Mouse (Mus musculus): ENCODE data around the gene Fam120a. TPM values are rescaled to one million over a fixed set of nuclear protein-coding genes. Genes with fewer than 3 reads are reported as not detected.

Gene Fam120a
- total RNA-seq, 2 experiments from 2014 or later = 127 to 130 TPM

DNA sequence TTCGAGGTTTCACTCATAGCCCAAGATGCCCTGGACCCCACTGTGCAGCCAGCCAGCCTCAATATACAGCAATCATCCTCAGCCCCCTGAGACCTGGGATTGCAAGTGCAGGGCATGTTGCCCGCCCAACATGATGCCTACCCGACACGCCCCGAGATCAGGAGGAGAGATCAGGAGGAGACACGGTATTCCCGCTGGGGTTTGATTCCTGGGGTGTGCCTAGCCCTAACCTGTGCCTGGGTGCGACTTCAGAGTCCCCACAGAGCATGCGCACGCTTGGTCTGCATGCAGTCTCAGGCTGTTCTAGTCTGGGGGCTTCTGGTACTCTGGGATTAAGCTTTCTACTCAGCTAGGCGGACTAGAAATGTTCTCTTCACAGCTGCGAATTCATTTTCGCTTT lies 2.7 kb upstream of the Fam120a start:
- intact Hi-C loops (cut with DNase I) = no loop called here
- no peak for DNase-seq (ENCODE audit: low spot score in 2 of 2)

DNA sequence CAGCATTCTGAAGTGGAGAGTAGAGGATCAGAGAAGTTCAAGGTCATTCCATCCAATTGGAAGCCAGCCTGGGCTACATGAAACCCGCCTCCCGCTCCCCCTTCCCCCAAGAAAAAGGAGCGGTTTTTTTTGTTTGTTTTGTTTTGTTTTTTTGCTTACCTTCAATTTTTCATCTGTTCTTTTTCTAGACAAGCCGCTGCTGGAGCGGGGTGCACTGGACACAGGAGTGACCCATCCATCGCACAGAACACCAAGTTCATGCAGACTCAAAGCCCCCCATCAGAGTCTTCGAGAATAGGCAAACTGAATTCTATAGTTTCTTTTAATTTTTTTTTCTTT lies 902 bp upstream of the Fam120a start:
- intact Hi-C loops (cut with DNase I) = loop anchor here (5.0 kb wide), 1 partner anchor 91 kb away; no protein-coding TSS in a partner anchor
- DNase-seq (ENCODE audit: low spot score in 2 of 2) = no peak

DNA sequence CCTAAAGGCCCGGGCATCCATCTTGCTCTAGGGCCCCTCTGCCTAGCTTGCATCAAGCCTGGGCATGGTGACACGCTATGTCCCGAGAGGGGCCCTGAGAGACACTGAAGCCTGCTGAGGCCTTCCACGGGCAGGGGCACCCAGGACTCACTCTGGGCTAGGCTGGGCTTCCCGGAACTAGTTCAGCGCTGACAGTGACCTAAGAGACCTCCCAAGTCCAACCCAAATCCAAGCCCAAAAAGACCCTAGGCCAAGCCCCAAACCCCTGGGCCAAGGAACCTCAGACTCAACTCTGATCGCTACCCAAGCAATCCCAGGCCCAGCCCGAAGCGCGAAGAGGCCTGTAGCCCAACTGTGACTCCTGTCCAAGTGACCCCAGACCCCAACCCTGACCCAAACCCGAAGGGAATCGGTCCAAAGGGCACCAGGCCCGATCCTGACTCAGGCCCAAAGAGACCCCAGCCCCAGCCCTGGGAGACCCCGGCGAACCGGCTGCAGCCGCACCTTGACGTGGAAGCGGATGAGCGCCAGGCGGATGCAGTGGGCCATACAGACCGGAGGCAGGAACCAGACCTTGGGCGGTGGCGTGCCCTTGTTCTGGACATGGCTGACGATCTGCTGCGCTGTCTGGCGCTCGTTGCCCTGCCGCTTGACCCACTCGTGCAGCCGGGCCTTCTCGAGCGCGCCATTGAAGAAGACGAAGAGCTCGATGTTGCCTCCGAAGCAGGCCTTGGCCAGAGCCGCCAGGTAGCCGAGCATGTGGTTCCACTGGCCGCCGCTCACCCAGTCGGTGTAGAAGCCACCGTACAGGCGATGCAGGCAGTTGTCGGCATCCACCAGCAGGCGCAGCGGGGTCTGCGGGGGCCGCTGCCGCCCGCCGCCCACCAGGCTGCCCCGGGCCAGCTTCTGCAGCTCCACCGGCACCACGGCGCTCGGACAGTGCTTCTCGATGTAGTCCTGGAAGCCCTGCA lies 681 bp downstream of the Fam120a start:
- peak; percentile 41 to 54 for DNase-seq (ENCODE audit: low spot score in 2 of 2)
- intact Hi-C loops (cut with DNase I) = loop anchor here (5.0 kb wide), 1 partner anchor 90 kb away; no protein-coding TSS in a partner anchor

DNA sequence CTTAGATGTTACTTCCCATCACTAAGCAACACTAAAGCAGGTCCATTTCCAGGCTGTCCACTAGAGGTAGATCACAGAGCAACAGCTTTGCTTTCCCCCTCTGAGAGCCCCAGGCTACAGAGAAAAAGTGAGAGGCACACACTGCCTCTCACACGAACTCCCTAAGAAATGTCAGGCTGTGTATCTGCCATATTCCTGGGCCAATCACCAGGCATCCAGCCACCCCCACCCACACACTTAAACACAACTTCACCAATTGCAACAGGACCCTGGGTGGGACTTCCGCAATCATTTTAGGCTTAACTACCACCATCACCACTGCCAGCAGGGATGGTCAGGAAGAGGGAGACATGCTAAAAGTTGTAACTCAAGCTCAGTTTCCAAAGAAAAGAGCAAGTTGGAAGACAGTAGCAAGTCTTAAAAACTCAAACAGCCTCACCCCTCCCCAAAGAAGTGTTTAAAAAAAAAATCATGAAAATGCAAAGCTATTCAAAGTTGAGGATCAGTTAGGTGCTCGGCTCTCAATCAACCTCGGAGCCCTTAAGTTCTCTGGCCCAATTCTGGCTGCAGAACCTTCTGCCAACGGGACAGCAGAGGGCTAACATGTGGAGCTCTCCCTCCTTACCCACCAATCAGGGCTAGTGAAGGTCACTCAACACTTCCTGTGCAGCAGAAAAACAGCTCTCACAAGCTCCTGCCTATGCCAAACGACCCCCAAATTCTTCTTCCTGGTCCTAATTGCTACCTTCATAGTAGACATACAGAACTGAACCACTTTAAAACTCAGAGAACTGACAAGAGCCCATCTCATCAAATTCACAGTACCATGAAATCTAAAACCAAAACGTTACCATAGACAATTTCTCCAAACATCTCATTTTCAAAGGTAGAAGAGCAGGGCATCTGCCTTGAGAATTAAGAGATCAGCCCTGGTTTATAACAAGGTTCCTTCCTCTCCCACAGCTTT lies 2.0 kb downstream of the Fam120a start:
- peak; percentile 72 to 83 for DNase-seq (ENCODE audit: low spot score in 2 of 2)
- intact Hi-C loops (cut with DNase I) = loop anchor here (5.0 kb wide), 1 partner anchor 89 kb away; no protein-coding TSS in a partner anchor

DNA sequence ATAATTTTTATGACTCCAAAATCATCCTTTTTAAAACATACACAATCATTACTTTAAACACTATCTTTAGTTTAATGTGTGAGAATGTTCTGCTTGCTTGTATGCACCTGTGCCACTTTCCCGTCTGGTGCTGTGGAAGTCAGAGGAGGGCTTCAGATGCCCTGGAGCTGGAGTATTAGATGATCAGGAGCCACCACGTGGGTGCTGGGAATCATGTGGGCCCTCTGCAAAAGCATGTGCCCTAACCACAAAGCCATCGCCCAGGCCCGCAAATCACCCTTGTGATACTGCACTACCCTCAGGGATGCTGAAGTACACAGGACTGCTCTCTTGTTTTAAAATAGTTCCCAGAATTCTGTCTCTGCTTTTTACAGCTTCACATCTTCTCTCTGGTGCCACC lies 3.0 kb downstream of the Fam120a start:
- DNase-seq (ENCODE audit: low spot score in 2 of 2) = no peak
- intact Hi-C loops (cut with DNase I) = loop anchor here (5.0 kb wide), 1 partner anchor 88 kb away; no protein-coding TSS in a partner anchor

DNA sequence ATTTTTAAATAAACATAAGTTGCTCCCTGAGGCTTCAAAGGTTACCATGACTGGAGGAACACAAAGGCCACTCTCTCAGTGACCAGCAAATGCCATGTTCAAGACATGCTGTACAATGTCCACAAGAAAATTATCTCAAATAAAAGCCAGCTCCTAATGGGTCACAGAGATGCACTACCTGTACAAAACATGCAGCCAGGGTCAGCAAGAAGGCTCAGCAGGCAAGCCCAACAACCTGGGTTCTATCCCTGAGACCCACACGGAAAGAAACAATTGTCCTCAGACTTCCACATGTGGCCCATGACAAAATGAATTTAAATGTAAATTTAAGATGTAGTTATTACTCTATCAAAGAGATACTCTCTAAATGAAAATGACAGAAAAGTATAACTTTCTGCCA lies 4.7 kb downstream of the Fam120a start:
- DNase-seq (ENCODE audit: low spot score in 2 of 2) = no peak
- intact Hi-C loops (cut with DNase I) = no loop called here

DNA sequence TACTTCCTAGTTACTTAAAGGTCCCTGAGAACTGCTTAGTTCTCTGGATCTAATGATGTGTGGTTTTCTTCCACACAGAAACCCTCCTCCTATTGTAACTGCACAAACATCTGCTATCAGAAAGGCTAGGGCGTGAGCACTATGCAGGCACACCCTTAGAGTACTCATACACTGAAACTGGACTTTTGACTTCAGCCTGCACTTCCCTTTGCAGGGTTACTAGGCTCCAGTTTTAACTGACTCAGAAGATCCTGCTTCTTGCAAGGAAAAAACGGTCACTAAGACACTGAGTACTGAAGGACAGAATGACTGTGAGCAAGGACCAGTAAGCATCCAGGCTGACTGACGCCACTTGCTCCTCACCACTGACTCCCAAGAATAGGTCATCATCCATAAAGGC lies 5.3 kb downstream of the Fam120a start:
- intact Hi-C loops (cut with DNase I) = no loop called here

DNA sequence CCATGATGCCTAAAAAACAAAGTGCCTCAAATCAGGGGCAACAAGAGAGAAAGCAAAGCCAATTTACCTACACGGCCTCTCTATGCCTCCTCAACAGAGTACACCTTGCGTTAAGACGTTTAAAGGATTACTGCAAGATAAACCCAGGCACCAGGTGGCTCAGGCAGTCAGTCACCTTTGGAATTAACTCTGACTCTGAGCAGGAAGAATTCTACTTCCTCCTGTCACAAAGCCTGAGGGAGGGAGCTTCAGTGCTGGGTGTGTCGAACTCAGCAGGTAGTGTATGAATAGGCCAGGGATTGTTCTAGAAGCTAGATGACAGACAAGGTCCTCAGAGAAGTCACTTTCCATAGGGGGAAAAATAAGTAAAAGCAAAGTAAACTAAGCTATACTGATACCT lies 9.2 kb downstream of the Fam120a start:
- intact Hi-C loops (cut with DNase I) = no loop called here
- no peak for DNase-seq (ENCODE audit: low spot score in 2 of 2)

More for the DNA sequence above, 5.3 kb downstream of the Fam120a start:
- DNase-seq (ENCODE audit: low spot score in 2 of 2) = no peak

DNA sequence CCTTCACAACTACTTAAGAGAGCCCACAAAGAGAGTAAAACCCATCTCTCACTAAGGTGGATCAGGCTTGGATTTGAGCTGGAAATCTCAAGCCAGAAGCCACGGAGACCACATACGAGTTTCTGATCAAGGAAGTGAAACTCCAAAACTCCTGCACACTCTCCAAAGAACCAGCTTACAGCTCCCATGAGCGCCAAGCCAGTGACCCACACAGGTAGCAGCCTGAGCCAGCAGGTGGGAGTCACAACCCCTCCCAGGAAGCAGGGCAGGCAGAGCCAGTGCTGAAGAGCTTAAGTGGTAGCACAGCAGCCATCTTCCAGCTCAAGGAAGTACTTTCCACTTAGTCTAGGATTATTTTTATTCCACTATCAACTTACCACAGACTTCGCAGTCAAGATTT lies 13.0 kb downstream of the Fam120a start:
- intact Hi-C loops (cut with DNase I) = no loop called here
- no peak for DNase-seq (ENCODE audit: low spot score in 2 of 2)

DNA sequence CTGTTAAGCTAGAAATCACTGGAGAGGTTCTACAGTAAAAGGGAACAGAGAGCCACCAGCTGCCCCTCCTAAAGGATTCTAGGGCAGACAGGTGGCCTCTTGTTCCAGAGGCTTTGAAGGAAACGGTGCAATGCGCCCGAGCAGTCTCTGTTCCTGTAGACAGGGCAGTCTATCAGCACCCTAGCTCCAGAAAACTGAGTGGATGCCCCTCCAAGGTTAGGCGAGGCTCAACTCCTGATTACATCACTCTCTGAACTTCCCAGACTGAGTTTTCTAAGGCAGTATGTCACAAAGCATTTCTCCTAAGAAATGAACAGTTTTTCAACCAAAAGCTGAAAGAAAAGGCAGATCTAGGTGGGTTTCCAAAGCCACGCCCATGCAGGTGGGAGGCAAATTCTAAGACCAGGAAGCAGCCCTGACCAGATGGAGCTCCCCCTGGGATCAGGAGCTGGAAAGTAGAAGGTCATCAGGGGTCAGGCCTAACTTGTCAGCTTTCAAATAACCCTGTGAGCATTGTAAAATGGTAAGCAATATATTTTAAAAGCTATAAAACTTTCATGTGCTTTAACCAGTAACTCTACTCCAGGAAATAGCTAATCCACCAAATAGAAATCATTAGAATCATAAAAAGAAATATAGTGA lies 17.1 kb downstream of the Fam120a start:
- DNase-seq (ENCODE audit: low spot score in 2 of 2) = no peak
- intact Hi-C loops (cut with DNase I) = no loop called here

DNA sequence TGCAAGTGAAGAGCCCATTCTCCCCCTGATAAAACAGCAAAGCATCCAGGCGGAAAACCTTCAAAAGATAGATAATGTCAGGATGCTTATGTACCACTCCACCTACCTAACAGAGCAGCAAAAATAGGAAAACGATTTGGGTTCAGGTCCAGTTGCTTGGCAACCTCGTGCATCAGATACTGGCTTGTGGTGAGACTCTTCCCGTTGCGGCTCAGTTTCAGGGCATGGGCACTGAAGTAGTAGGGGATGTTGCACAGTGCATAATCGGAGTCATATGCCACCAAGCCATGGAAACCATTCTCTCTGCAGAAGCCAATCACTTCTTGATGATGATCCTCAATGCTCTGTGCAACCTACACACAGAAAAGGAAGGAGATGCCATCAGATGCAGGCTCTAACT lies 18.9 kb downstream of the Fam120a start:
- intact Hi-C loops (cut with DNase I) = no loop called here
- no peak for DNase-seq (ENCODE audit: low spot score in 2 of 2)

DNA sequence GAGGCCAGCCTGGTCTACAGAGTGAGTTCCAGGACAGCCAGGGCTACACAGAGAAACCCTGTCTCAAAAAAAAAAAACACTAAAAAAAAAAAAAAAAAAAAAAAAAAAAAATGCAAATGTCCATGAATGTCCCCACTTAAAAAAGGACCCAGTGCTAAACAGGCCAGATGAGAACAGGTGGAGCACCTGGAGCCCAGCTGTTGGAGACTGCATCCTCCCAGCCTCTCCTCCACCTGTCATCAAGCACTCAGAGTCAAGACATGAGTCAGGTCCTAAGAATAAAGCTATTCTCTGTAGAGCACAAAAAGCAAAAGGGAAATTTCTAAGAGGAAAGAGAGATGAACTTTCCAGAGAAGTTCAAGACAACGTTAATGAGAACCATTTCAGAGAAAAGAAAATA lies 23.2 kb downstream of the Fam120a start:
- intact Hi-C loops (cut with DNase I) = no loop called here
- no peak for DNase-seq (ENCODE audit: low spot score in 2 of 2)

DNA sequence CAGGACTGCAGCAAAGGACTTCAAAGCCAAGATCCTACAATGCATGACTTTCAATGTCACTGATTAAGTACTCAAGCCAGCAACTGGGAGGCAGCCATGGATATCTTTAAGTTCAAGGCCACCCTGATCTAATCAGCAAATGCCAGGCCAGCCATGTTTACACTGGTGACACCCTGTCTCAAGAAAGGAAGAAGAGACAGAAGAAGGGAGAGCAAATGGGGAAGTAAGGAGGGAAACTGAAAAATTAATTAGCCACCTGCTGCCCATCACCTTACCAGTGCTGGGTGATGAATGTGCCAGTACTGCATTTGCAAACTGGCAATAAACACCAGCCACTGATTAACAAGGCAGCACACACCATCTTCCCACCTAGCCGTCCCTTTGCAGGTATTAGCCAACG lies 25.3 kb downstream of the Fam120a start:
- DNase-seq (ENCODE audit: low spot score in 2 of 2) = no peak
- intact Hi-C loops (cut with DNase I) = no loop called here

DNA sequence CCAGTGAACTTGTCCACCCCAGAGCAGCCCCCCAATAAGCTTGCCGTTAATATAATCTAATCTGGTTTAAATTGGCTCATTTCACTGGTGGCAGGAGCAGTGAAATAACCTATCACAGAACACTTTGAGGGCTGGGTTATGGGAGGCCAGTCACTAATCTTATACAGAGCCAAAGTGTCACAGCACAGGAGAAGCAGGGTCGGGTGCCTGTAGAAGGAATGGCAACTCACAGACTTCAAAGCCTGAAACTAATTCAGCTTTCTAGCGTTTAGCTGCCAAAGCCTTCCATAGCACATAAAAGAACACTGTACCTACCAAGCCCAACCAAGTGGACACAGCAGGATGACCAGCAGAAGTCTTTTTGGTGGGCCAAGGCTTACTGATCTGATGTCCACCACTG lies 26.0 kb downstream of the Fam120a start:
- intact Hi-C loops (cut with DNase I) = no loop called here
- DNase-seq (ENCODE audit: low spot score in 2 of 2) = no peak

DNA sequence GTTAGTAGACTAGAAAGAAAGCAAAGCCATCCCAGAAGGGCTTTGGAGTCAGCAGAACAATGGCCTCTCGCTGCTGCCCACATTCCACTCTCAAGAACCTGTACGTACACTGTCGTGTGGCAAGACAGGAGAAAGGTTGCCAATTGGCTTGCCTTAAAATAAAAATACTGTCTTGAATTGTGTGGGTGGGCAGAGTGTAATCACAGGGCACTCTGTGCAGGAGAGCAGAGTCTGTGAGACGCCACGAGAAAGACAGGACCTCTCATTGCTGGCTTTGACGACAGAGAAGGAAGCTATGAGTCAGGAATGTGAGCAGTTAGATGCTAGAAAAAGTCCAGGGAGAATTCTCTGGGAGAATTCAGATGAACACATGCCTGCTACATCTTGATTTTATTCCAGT lies 33.2 kb downstream of the Fam120a start:
- intact Hi-C loops (cut with DNase I) = no loop called here
- peak in 1 of 2 experiments; percentile 43 for DNase-seq (ENCODE audit: low spot score in 2 of 2)

DNA sequence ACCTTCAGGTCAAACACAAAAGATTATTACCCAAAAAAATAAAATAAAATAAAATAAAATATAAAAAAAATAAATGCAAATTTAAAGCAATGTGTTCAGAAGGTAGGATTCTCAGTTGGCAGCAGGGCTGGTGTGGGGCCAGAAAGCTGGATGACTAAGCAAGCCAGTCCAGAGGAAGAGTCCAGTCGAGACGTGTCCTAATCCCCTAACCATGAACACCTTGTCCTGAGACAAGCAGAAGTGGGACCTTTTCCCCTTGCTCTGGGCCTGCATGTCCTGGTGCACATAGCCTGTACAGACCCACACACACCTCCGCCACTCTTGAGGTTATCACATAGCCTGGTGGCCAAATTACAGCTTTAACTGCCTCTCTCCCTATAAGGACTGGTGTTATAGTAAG lies 35.1 kb downstream of the Fam120a start:
- DNase-seq (ENCODE audit: low spot score in 2 of 2) = no peak
- intact Hi-C loops (cut with DNase I) = no loop called here

DNA sequence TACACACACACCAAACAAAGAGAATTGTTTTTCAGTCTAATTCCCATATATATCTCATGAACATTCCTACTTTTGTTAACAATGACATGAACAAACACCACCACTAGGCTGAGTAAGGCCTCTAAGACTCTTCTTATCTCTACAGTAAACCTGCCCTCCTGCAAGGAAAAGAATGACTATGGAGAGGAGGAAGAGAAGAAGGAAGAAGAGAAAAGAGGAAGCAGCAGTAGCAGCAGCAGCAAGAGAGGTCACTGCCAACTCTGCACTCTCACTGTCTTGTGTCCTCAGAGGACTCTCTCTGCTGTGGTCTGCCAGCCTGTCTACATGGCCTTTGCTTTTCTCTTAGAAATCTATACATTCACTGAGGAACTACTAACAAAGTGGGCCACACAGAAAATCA lies 36.1 kb downstream of the Fam120a start:
- no peak for DNase-seq (ENCODE audit: low spot score in 2 of 2)
- intact Hi-C loops (cut with DNase I) = no loop called here

DNA sequence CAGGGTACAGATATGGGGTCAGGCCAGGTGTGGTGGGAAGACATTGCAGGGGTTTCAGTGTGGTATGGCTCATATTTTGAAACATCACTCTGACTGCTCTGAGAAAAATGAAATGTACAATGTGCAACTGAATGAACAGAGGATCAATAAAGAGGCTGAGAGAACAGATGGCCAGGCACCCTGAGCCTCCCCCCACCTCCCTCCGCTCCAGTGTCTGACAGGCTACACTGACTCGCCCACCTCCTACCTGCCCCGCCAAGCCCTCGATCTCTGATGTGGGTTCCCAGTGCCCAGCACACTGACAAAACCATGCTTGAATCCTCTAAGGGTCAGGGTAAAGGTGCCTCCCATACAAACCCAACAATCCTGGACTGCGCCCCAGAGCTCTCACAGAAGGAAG lies 36.6 kb downstream of the Fam120a start:
- DNase-seq (ENCODE audit: low spot score in 2 of 2) = no peak
- intact Hi-C loops (cut with DNase I) = no loop called here

DNA sequence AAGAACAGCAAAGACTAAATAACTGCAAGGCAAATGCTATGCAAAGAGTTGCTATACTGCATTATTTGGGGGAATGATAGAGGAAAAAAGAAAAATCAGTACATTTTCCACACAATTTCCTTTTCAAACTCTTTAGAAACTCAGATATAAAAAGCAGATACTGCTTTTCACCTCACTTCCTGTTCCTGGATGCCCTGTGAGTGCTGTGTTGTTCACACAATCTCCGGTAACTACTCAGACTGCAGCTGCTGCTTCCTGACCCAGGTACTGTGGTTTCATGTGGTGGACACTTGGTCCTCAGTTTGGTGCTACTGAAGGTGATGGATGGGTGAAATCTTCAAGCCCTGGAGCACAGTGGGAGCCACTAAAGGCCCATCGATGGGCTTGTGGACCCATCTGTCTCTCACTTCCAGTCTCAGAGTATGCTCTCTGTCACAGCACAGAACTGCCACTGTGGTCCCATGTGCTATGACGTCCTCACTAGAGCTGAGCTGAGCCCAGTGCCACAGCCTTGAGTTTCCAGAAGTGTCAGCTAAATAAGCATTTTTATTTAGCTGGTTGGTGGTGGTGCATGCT lies 38.2 kb downstream of the Fam120a start:
- intact Hi-C loops (cut with DNase I) = no loop called here
- DNase-seq (ENCODE audit: low spot score in 2 of 2) = no peak
